Mouse (Mus musculus) natural killer cell, adult 2 months (primary cell): ENCODE data around the gene Tmem252.

Source experiments
- DNase-seq, 2 experiments: peaks; one replicate each; pipeline ENCODE4 v3.0.0; 2022; ENCODE audit warnings: low spot score in 2 of 2

Tmem252 gene

GRCm38 (mm10) chr19:24724362-24724761 lies 50.6 kb downstream of the Tmem252 start:
- no peak for DNase-seq

- no peak for DNase-seq
Measured at GRCm38 (mm10) chr19:24730661-24731060, 56.9 kb downstream of the Tmem252 start.
